In the genomic region with DNA sequence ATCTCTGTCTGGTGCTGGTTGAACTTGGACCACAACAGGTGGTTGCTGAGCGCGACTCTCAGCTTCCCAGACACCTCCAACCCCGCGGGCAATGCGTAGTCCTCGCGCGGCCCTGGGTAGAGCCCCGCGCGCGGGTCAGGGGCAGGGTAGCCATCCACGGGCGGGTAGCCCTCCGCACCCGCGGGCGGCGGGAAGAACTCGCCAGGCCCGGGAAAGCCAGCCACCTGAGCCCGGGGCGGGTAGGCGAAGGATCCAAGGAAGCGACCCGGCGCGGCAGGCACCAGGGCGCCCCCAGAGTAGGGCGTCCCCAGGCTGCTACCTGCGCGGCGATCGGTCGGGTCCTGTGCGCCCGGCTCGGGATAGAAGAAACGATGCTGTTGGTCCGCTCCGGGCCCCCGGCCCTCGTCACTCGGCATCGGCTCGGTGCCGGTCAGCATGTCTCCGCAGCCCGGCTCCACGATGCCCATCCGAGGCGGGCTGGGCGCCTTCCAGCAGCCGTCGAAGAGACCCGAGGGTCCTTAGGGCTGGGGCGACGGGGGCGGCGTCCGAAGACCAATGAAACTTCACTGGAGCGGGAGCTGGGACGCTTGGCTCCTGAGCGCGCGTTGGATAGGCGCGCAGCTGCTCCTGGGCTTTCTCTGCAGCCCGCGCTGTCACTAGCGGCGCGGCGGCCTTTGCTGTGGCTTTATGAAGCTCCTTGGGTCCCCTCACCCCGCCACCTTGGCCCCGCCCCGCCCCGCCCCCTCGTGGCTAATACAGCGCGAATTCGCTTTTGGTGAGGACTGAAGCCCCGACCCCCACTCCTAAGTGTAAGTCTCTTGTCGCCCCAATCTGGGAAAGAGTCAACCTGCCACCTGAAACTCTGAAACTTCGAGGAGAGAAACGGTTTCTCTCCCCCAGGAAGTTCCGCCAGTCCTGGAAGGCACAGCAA, we compare ENCODE assay signal across 9 mouse cellular contexts. TPM values are rescaled to one million over a fixed set of nuclear protein-coding genes. Genes with fewer than 3 reads are reported as not detected.
DNase-seq lines count a peak whose midpoint lies in the region; ATAC-seq and TF ChIP-seq lines count a peak whose summit lies in the region.
"Had no signal": no experiment of that assay in that cellular context is flagged by ENCODE, and none has a peak within 500 bp of the region (broad histone marks: within the 10 kb centered on the region; RNA-seq: fewer than 3 reads in every experiment).

A gene (minus strand): TSS at position 661 of the 931 bp plus-strand sequence.

- H3K9ac ChIP-seq in intestine, embryonic 14.5 days (ENCODE audit: low read length): no peak within 1 kb of the TSS
- H3K9ac ChIP-seq in neural tube, embryonic 11.5 days (ENCODE audit: low read length): 0 out of 2 replicates have a peak within 1 kb of the TSS, but pooled peaks have one; percentile 5

- H3K27me3 ChIP-seq in kidney, adult 2 months (replicated peaks; ENCODE audit: control insufficient read depth, insufficient read depth, low read length): peaks cover 9% of the 10 kb centered on the region
- H3K27me3 ChIP-seq in intestine, embryonic 14.5 days (replicated peaks; ENCODE audit: control insufficient read depth, insufficient read depth, low read length): peaks cover 65% of the 10 kb centered on the region
- peaks cover 40% of the 10 kb centered on the region for H3K27me3 ChIP-seq in neural tube, embryonic 11.5 days (ENCODE audit: control insufficient read depth, insufficient read depth, low read length)

- H3K9me3 ChIP-seq in intestine, embryonic 14.5 days (ENCODE audit: control insufficient read depth, low read length): no peaks in the 10 kb centered on the region
- no peaks in the 10 kb centered on the region for H3K9me3 ChIP-seq in neural tube, embryonic 11.5 days (ENCODE audit: control insufficient read depth, low read length)

- no peak for TF ChIP-seq CTCF in kidney, adult 2 months (conservative IDR thresholded peaks at IDR 0.05; ENCODE audit: insufficient read depth, insufficient read length, low read depth, low read length)
- no peak for TF ChIP-seq CTCF in bone marrow macrophage, adult 2 months (IDR thresholded peaks at IDR 0.05; ENCODE audit: low read depth, low read length)

- 1% methylated on average over 87 of the region's 87 CpGs for WGBS in kidney, adult 2 months
- WGBS in intestine, embryonic 14.5 days: under 1% methylated on average over 87 of the region's 87 CpGs
- under 1% methylated on average over 80 of the region's 87 CpGs for WGBS in neural tube, embryonic 11.5 days

- no peak for TF ChIP-seq POLR2A in kidney, adult 2 months (IDR thresholded peaks at IDR 0.05; ENCODE audit: low read depth, low read length)
- TF ChIP-seq POLR2A in bone marrow macrophage, adult 2 months (IDR thresholded peaks at IDR 0.05; ENCODE audit: borderline replicate concordance, low read depth, low read length): no peak

- H3K27ac ChIP-seq in kidney, adult 2 months (ENCODE audit: insufficient read depth, low read depth, low read length): no peak within 1 kb of the TSS
- H3K27ac ChIP-seq in bone marrow macrophage, adult 2 months (ENCODE audit: insufficient read depth, low read depth, low read length): no peak within 1 kb of the TSS
- H3K27ac ChIP-seq in intestine, embryonic 14.5 days (ENCODE audit: low read depth): no peak within 1 kb of the TSS
- H3K27ac ChIP-seq in neural tube, embryonic 11.5 days (ENCODE audit: low read depth, low read length): no peak within 1 kb of the TSS

- no peak for DNase-seq in kidney, adult 2 months
- no peak for DNase-seq in kidney, adult 18-20 months
- DNase-seq in intestine, embryonic 14.5 days (ENCODE audit: low spot score): peak; percentile 66
- DNase-seq in neural tube, embryonic 11.5 days (ENCODE audit: low spot score): peak; percentile 55
- DNase-seq in adrenal gland, adult 18-20 months (ENCODE audit: low spot score in 2 of 2): no peak
- no peak for DNase-seq in layer of hippocampus, adult 8-10 months (ENCODE audit: low spot score in 2 of 2)
- no peak for DNase-seq in right cerebral cortex, adult 18-20 months

- peak within 1 kb of the TSS; percentile 21; the same call in 1 of the 2 replicates for H3K4me3 ChIP-seq in kidney, adult 2 months (ENCODE audit: insufficient read depth, low read depth, low read length)
- H3K4me3 ChIP-seq in bone marrow macrophage, adult 2 months (ENCODE audit: insufficient read depth, low read length): peak within 1 kb of the TSS; percentile 56
- peak within 1 kb of the TSS; percentile 35 for H3K4me3 ChIP-seq in intestine, embryonic 14.5 days (ENCODE audit: low read depth, low read length)
- H3K4me3 ChIP-seq in neural tube, embryonic 11.5 days (ENCODE audit: low read depth, low read length): peak within 1 kb of the TSS; percentile 35

- H3K4me2 ChIP-seq in intestine, embryonic 14.5 days (ENCODE audit: low read length): peak within 1 kb of the TSS; percentile 63
- peak within 1 kb of the TSS; percentile 49 for H3K4me2 ChIP-seq in neural tube, embryonic 11.5 days (ENCODE audit: low read depth)

- no peak for ATAC-seq in intestine, embryonic 14.5 days (replicated peaks; ENCODE audit: low FRiP score, low TSS enrichment, low read depth)
- ATAC-seq in neural tube, embryonic 11.5 days (ENCODE audit: insufficient read depth, low FRiP score, low TSS enrichment): no peak
- ATAC-seq: Patski had no signal

- no peaks in the 10 kb centered on the region for H3K36me3 ChIP-seq in kidney, adult 2 months (ENCODE audit: control insufficient read depth, insufficient read depth, low read length)
- no peaks in the 10 kb centered on the region for H3K36me3 ChIP-seq in intestine, embryonic 14.5 days (ENCODE audit: control insufficient read depth, insufficient read depth, low read length)
- H3K36me3 ChIP-seq in neural tube, embryonic 11.5 days (ENCODE audit: control insufficient read depth, insufficient read depth, low read length): no peaks in the 10 kb centered on the region

- no peaks in the 10 kb centered on the region for H3K4me1 ChIP-seq in kidney, adult 2 months (ENCODE audit: control insufficient read depth, insufficient read depth, low read length)
- H3K4me1 ChIP-seq in bone marrow macrophage, adult 2 months (ENCODE audit: control insufficient read depth, insufficient read depth, low read length): no peaks in the 10 kb centered on the region
- H3K4me1 ChIP-seq in intestine, embryonic 14.5 days (replicated peaks; ENCODE audit: control insufficient read depth, insufficient read depth, low read length): peaks cover 9% of the 10 kb centered on the region
- H3K4me1 ChIP-seq in neural tube, embryonic 11.5 days (ENCODE audit: control insufficient read depth, insufficient read depth, low read length): peaks cover 14% of the 10 kb centered on the region; the same call in 1 of the 2 replicates

RNA-seq across cellular contexts. Expression of the gene that starts here (rescaled TPM):
- polyA plus RNA-seq in kidney, adult 2 months (2012; rRNA removed): 0.20 and 0.56 TPM in 2 replicates
- not detected in 2 replicates for polyA plus RNA-seq in bone marrow macrophage, adult 2 months (2012; ENCODE audit: insufficient read depth, insufficient read length, missing spikeins)
- 0.07 TPM in 1 of 2 replicates, not detected in the other for polyA plus RNA-seq in intestine, embryonic 14.5 days (2014; fragmentation: Nextera tagmentation; extraction: Ambion mirVana)
- polyA plus RNA-seq in neural tube, embryonic 11.5 days (2014; fragmentation: Nextera tagmentation; extraction: Ambion mirVana): 0.19 and 0.21 TPM in 2 replicates
- total RNA-seq in adrenal gland, adult 18-20 months (2021): under 1 TPM; 0.27 to 0.54 TPM
- total RNA-seq in layer of hippocampus, adult 8-10 months (2022): under 1 TPM in 1 of 4 experiments, not detected in 3; 0.18 TPM
- polyA plus RNA-seq: Patski had no signal

Comparison
In these comparisons a context has a peak if more than half of its experiments do, and no peak if none do; other contexts are left out.
1. Peak in DNase-seq, H3K4me3 ChIP-seq and H3K4me2 ChIP-seq in intestine, embryonic 14.5 days; RNA of the gene not detected or under 1 TPM.
2. Peak in DNase-seq, H3K4me3 ChIP-seq, H3K9ac ChIP-seq and H3K4me2 ChIP-seq in neural tube, embryonic 11.5 days; RNA of the gene not detected or under 1 TPM.